Mouse (Mus musculus) frontal cortex, adult 2 months (tissue): ENCODE results near the gene Cox6a1. TPM values are rescaled to one million over a fixed set of nuclear protein-coding genes. Genes with fewer than 3 reads are reported as not detected.
"Not testable (repeated sequence)": the region's sequence is repeated elsewhere in the genome, so short reads cannot be mapped to it uniquely, and the experiment has no call there.

Experiments used
- DNase-seq, 2 experiments: peaks; one replicate each; pipeline ENCODE4 v3.0.0; 2022; ENCODE audit warnings: low spot score in 1 of 2; ENCODE audit errors: extremely low spot score in 1 of 2
- polyA plus RNA-seq: library from polyadenylated mRNA; depleted of rRNA; stranded (reverse); fragments of >200 nt; gene quantifications from 2 replicates; pipeline ENCODE4 v1.2.3, GENCODE M21; 2012; rRNA removed

Gene Cox6a1
- 2,228 and 3,541 TPM in 2 replicates for polyA plus RNA-seq

GRCm38 (mm10) chr5:115348546-115349224, at the start of gene Cox6a1:
Gene Cox6a1, minus strand, starts transcription at chr5:115348981.
- peak; percentile 96 to 99 for DNase-seq

GRCm38 (mm10) chr5:115397839-115398780, 49.3 kb upstream of the Cox6a1 start:
- DNase-seq: peak in 1 of 2 experiments; percentile 55

- DNase-seq: no peak
Measured at GRCm38 (mm10) chr5:115396654-115397053, 47.9 kb upstream of the Cox6a1 start.

GRCm38 (mm10) chr5:115394836-115395235, 46.1 kb upstream of the Cox6a1 start:
- no peak for DNase-seq

- DNase-seq: no peak
Measured at GRCm38 (mm10) chr5:115394223-115394622, 45.4 kb upstream of the Cox6a1 start.

GRCm38 (mm10) chr5:115392969-115393368, 44.2 kb upstream of the Cox6a1 start:
- no peak for DNase-seq

- DNase-seq: peak in 1 of 2 experiments; percentile 7
Measured at GRCm38 (mm10) chr5:115391935-115392334, 43.2 kb upstream of the Cox6a1 start.

- not testable (repeated sequence) for DNase-seq
Measured at GRCm38 (mm10) chr5:115378882-115379281, 30.1 kb upstream of the Cox6a1 start.

- no peak for DNase-seq
Measured at GRCm38 (mm10) chr5:115375436-115375835, 26.7 kb upstream of the Cox6a1 start.

GRCm38 (mm10) chr5:115374204-115374820, 25.5 kb upstream of the Cox6a1 start:
- DNase-seq: no peak

- DNase-seq: no peak
Measured at GRCm38 (mm10) chr5:115373441-115374203, 24.8 kb upstream of the Cox6a1 start.

GRCm38 (mm10) chr5:115371736-115372135, 23.0 kb upstream of the Cox6a1 start:
- DNase-seq: no peak

- no peak for DNase-seq
Measured at GRCm38 (mm10) chr5:115364782-115365181, 16.0 kb upstream of the Cox6a1 start.

- peak; percentile 58 to 81 for DNase-seq
Measured at GRCm38 (mm10) chr5:115362819-115363714, 14.3 kb upstream of the Cox6a1 start.

- no peak for DNase-seq
Measured at GRCm38 (mm10) chr5:115362216-115362615, 13.4 kb upstream of the Cox6a1 start.

- DNase-seq: no peak
Measured at GRCm38 (mm10) chr5:115359851-115360372, 11.1 kb upstream of the Cox6a1 start.

- DNase-seq: no peak
Measured at GRCm38 (mm10) chr5:115359438-115359837, 10.7 kb upstream of the Cox6a1 start.

- DNase-seq: peak in 1 of 2 experiments; percentile 91
Measured at GRCm38 (mm10) chr5:115358872-115359271, 10.1 kb upstream of the Cox6a1 start.

- DNase-seq: no peak
Measured at GRCm38 (mm10) chr5:115355070-115355469, 6.3 kb upstream of the Cox6a1 start.
